Mouse (Mus musculus): ENCODE measurements around the gene Kansl1. TPM values are rescaled to one million over a fixed set of nuclear protein-coding genes. Genes with fewer than 3 reads are reported as not detected.

Gene Kansl1
- total and polyA plus RNA-seq, 3 experiments = 17.3 to 48.4 (median 24.7) TPM

DNA sequence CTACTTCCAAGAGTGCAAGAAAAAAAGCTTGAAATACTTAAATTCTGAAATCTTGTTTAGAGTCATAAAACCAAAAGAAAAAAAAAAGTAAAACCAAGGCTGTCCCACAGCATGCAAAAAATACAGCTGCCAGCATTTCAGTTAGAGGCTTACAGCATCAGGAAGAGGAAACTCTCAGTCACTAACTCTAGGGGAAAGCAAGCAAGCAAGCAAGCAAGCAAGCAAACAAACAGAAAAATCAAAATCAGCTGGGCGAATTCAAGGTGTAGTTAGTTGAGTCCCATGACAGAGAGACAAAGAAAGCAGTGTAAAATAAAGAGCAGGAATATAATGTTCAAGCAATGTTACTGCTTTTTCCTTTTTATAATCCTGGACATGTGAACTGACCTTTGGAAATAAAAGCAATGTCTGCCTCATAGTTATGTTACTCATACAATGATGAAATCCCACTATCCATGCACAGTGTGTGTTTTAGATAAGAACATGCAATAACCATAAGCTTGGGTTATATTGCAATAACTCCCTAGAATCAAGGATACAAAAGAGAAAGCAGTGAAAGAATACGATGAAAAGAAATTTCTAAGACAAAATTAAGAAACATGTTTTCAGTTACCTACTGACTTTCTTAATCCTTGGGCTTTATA is 85.4 kb downstream of the Kansl1 start:
- Histone ChIP-seq H3K79me2 (replicated peaks; ENCODE audit: control insufficient read depth, extremely low read depth, insufficient read depth, poor library complexity, severe bottlenecking) (peaks cover 42% of the 10 kb centered on the region), H3K27me3 (replicated peaks) (no peaks in the 10 kb centered on the region), H3K4me1 (ENCODE audit: control insufficient read depth in 1 of 2, insufficient read depth in 2 of 2) (peaks cover 2 to 46% of the 10 kb centered on the region in 2 experiments; a peak in 3 of 4 replicates), H3K4me3 (replicated peaks in 1 of 3; ENCODE audit: low read depth in 2 of 3, low read length in 2 of 3, poor library complexity in 1 of 3) (no peak overlapping the region), H3K36me3 (replicated peaks in 1 of 2; ENCODE audit: control insufficient read depth in 1 of 2, insufficient read depth in 1 of 2, low read length in 1 of 2) (peaks cover 8 to 27% of the 10 kb centered on the region in 2 experiments), H3K4me2 (ENCODE audit: insufficient read depth, low read depth, poor library complexity, severe bottlenecking) (no peak overlapping the region), H3K9me3 (replicated peaks; ENCODE audit: low read length) (no peaks in the 10 kb centered on the region), H3K9ac (ENCODE audit: insufficient read depth, low read depth) (no peak overlapping the region), H3K27ac (ENCODE audit: insufficient read depth, low read depth) (no peak overlapping the region)
- no peak for TF ChIP-seq RCOR1 (conservative IDR thresholded peaks at IDR 0.05; ENCODE audit: low read depth, low read length)
- 0 out of 2 replicates have a peak, but pooled peaks have one; percentile 28 for TF ChIP-seq ZNF384 (IDR thresholded peaks at IDR 0.05; ENCODE audit: low read depth, low read length)
- DNase-seq (ENCODE audit: extremely low read depth) = no peak
- in situ Hi-C loops (cut with MboI; ENCODE audit: low pct_ligation_motif_present, low pct_unique_long_range_greater_than_20kb, low sequenced_read_pairs) = no loop called here
- dilution Hi-C loops (cut with MboI; ENCODE audit: extremely low pct_ligation_motif_present, extremely low pct_unique_long_range_greater_than_20kb, low sequenced_read_pairs) = no loop called here

DNA sequence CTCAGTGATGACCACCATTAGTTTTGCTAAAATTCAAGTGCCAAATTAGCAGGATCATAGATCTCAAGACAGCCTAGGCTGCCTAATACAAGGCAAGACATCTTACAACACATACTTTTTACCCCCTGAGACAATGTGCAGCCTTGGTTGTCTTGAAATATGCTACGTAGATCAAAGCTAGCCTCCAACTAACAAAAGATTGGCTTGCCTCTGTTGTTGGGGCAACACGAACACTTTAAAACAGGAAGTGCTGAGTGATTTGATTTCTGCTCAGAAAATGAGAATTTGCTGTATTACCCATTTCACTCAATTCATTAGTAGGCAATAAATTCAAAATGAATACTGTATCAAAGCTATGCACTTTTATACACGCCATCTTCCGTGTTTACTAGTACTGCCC is 86.8 kb downstream of the Kansl1 start:
- H3K36me3 ChIP-seq (replicated peaks in 1 of 2; ENCODE audit: control insufficient read depth in 1 of 2, insufficient read depth in 1 of 2, low read length in 1 of 2) = peaks cover 14 to 31% of the 10 kb centered on the region in 2 experiments
- H3K9ac ChIP-seq (ENCODE audit: insufficient read depth, low read depth) = no peak overlapping the region
- peaks cover 31% of the 10 kb centered on the region for H3K79me2 ChIP-seq (replicated peaks; ENCODE audit: control insufficient read depth, extremely low read depth, insufficient read depth, poor library complexity, severe bottlenecking)
- in situ Hi-C loops (cut with MboI; ENCODE audit: low pct_ligation_motif_present, low pct_unique_long_range_greater_than_20kb, low sequenced_read_pairs) (no loop called here), dilution Hi-C loops (cut with MboI; ENCODE audit: extremely low pct_ligation_motif_present, extremely low pct_unique_long_range_greater_than_20kb, low sequenced_read_pairs) (no loop called here)
- no peaks in the 10 kb centered on the region for H3K9me3 ChIP-seq (replicated peaks; ENCODE audit: low read length)
- no peak for DNase-seq (ENCODE audit: extremely low read depth)
- H3K4me2 ChIP-seq (ENCODE audit: insufficient read depth, low read depth, poor library complexity, severe bottlenecking) = no peak overlapping the region
- H3K4me3 ChIP-seq (replicated peaks in 1 of 3; ENCODE audit: low read depth in 2 of 3, low read length in 2 of 3, poor library complexity in 1 of 3) = no peak overlapping the region
- H3K4me1 ChIP-seq (ENCODE audit: control insufficient read depth in 1 of 2, insufficient read depth in 2 of 2) = peaks cover 2 to 34% of the 10 kb centered on the region in 2 experiments; a peak in 3 of 4 replicates
- H3K27ac ChIP-seq (ENCODE audit: insufficient read depth, low read depth) = no peak overlapping the region
- H3K27me3 ChIP-seq (replicated peaks) = no peaks in the 10 kb centered on the region
- TF ChIP-seq BHLHE40 (IDR thresholded peaks at IDR 0.05; ENCODE audit: low read depth, low read length) = no peak
- no peak for TF ChIP-seq MXI1 (IDR thresholded peaks at IDR 0.05; ENCODE audit: low read depth, low read length)
- TF ChIP-seq E2F4 (IDR thresholded peaks at IDR 0.05; ENCODE audit: insufficient replicate concordance, low read depth, low read length) = no peak
- 0 out of 2 replicates have a peak, but pooled peaks have one; percentile 16 for TF ChIP-seq ELF1 (IDR thresholded peaks at IDR 0.05; ENCODE audit: low read depth, low read length)

DNA sequence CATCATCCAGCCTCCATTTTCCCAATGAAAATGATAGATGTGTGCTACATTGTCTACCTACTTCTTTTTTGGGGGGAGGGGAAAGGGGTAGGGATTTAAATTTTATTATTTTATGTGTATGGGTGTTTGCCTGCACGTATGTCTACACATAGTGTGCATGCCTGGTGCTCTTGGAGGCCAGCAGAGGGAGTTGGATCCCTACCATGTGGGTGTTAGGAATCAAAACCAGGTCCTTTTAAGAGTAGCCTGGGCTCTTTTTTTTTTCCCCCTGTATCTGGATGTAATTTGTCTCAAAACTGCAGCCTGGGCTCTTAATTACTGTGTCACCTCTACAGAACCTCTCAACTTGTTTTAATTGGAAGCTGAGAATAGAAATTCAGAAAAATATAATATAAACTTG is 89.0 kb downstream of the Kansl1 start:
- H3K79me2 ChIP-seq (replicated peaks; ENCODE audit: control insufficient read depth, extremely low read depth, insufficient read depth, poor library complexity, severe bottlenecking) = peaks cover 30% of the 10 kb centered on the region
- no peak overlapping the region for H3K4me3 ChIP-seq (replicated peaks in 1 of 3; ENCODE audit: low read depth in 2 of 3, low read length in 2 of 3, poor library complexity in 1 of 3)
- DNase-seq (ENCODE audit: extremely low read depth) = peak; percentile 35
- no peaks in the 10 kb centered on the region for H3K27me3 ChIP-seq (replicated peaks)
- no peak overlapping the region for H3K27ac ChIP-seq (ENCODE audit: insufficient read depth, low read depth)
- dilution Hi-C loops (cut with MboI; ENCODE audit: extremely low pct_ligation_motif_present, extremely low pct_unique_long_range_greater_than_20kb, low sequenced_read_pairs) = no loop called here
- no peak overlapping the region for H3K9ac ChIP-seq (ENCODE audit: insufficient read depth, low read depth)
- H3K4me1 ChIP-seq (ENCODE audit: control insufficient read depth in 1 of 2, insufficient read depth in 2 of 2) = peaks cover 2 to 26% of the 10 kb centered on the region in 2 experiments; a peak in 3 of 4 replicates
- no peaks in the 10 kb centered on the region for H3K9me3 ChIP-seq (replicated peaks; ENCODE audit: low read length)
- in situ Hi-C loops (cut with MboI; ENCODE audit: low pct_ligation_motif_present, low pct_unique_long_range_greater_than_20kb, low sequenced_read_pairs) = no loop called here
- H3K4me2 ChIP-seq (ENCODE audit: insufficient read depth, low read depth, poor library complexity, severe bottlenecking) = no peak overlapping the region
- peaks cover 17 to 39% of the 10 kb centered on the region in 2 experiments for H3K36me3 ChIP-seq (replicated peaks in 1 of 2; ENCODE audit: control insufficient read depth in 1 of 2, insufficient read depth in 1 of 2, low read length in 1 of 2)
- TF ChIP-seq NELFE (IDR thresholded peaks at IDR 0.05; ENCODE audit: low read depth, low read length) (no peak), MAZ (IDR thresholded peaks at IDR 0.05; ENCODE audit: low read depth, low read length) (no peak), MYC (IDR thresholded peaks at IDR 0.05; ENCODE audit: low read depth, low read length) (no peak), POLR2AphosphoS2 (IDR thresholded peaks at IDR 0.05; ENCODE audit: low read depth, low read length) (no peak), IRF4 (IDR thresholded peaks at IDR 0.05; ENCODE audit: low read depth, low read length) (no peak), NRF1 (IDR thresholded peaks at IDR 0.05; ENCODE audit: low read depth, low read length) (no peak), HCFC1 (IDR thresholded peaks at IDR 0.05; ENCODE audit: low read depth, low read length) (no peak), SMC3 (IDR thresholded peaks at IDR 0.05; ENCODE audit: low read depth, low read length) (peak; percentile 43), UBTF (IDR thresholded peaks at IDR 0.05; ENCODE audit: low read depth, low read length) (no peak), SIN3A (IDR thresholded peaks at IDR 0.05; ENCODE audit: low read length) (no peak), ETS1 (conservative IDR thresholded peaks at IDR 0.05; ENCODE audit: low read depth, low read length) (no peak), E2F4 (IDR thresholded peaks at IDR 0.05; ENCODE audit: insufficient replicate concordance, low read depth, low read length) (no peak), BHLHE40 (IDR thresholded peaks at IDR 0.05; ENCODE audit: low read depth, low read length) (no peak), ZKSCAN1 (IDR thresholded peaks at IDR 0.05; ENCODE audit: borderline replicate concordance, low read depth, low read length) (no peak), POLR2A (IDR thresholded peaks at IDR 0.05; ENCODE audit: low read depth, low read length) (no peak), RAD21 (IDR thresholded peaks at IDR 0.05; ENCODE audit: low read depth, low read length) (peak; percentile 57), KAT2A (IDR thresholded peaks at IDR 0.05; ENCODE audit: insufficient replicate concordance, low read length) (no peak), JUN (IDR thresholded peaks at IDR 0.05; ENCODE audit: insufficient read depth, low read depth, low read length) (no peak), TBP (conservative IDR thresholded peaks at IDR 0.05; ENCODE audit: low read depth, low read length) (no peak), USF2 (conservative IDR thresholded peaks at IDR 0.05; ENCODE audit: low read depth, low read length) (no peak), CTCF (conservative IDR thresholded peaks at IDR 0.05 in 1 of 2, IDR thresholded peaks at IDR 0.05 in 1 of 2; ENCODE audit: low read depth in 2 of 2, low read length in 2 of 2) (peak in 1 of 2 experiments; percentile 71; a peak in 2 of 4 replicates)

Measured in CH12.LX (cell line).